In the genomic region with DNA sequence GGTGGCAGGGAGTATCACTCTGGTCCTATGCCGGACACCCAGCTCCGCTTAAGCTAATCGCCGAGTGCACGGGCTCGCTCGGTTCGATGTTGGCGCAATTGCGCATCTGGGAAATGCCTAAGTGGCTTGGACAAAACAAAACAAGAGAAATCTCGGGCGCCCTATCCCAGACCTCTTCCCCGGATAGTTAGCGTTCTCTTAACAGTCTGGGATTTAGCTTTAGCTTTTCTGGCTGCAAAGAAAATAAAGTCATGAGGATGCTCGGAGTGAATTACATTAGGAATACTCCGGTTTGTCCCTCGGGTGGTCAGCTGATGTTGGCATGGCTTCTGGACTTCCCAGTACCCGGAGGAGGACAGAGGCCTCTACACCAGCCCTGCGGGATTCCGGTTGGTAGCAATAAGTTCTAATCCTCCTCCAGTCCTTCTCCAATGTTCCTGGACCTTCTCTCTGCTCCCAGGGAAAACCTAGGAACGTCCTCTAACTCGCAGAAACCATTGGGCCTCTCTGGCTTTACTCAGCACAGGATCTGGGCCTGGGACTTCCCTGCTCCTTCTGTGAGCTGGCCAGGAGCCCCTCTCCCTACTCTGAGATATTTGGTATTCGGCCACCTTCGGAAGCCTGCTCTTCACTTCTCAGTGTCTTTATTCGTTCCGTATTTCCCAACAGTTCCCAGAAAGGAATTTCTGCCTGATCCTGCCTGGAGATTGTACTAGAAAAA, we compare ENCODE assay signal across 9 mouse cellular contexts. TPM values are rescaled to one million over a fixed set of nuclear protein-coding genes. Genes with fewer than 3 reads are reported as not detected.
DNase-seq lines count a peak whose midpoint lies in the region; ATAC-seq lines count a peak whose summit lies in the region.
"Had no signal": no experiment of that assay in that cellular context is flagged by ENCODE, and none has a peak within 500 bp of the region (broad histone marks: within the 10 kb centered on the region; RNA-seq: fewer than 3 reads in every experiment).

No protein-coding gene starts in this region.

- H3K27me3 ChIP-seq in lung, embryonic 16.5 days (ENCODE audit: control insufficient read depth, insufficient read depth, low read depth, low read length): peaks cover 100% of the 10 kb centered on the region
- peaks cover 75% of the 10 kb centered on the region for H3K27me3 ChIP-seq in heart, embryonic 15.5 days
- H3K27me3 ChIP-seq in intestine, embryonic 15.5 days (replicated peaks): peaks cover 99% of the 10 kb centered on the region
- H3K27me3 ChIP-seq in neural tube, embryonic 15.5 days (replicated peaks): peaks cover 100% of the 10 kb centered on the region

- H3K9ac ChIP-seq in lung, embryonic 16.5 days (ENCODE audit: low read length): no peak overlapping the region
- peak overlapping the region; percentile 88 for H3K9ac ChIP-seq in heart, embryonic 15.5 days
- H3K9ac ChIP-seq in intestine, embryonic 15.5 days: no peak overlapping the region
- no peak overlapping the region for H3K9ac ChIP-seq in neural tube, embryonic 15.5 days (replicated peaks)

- intact Hi-C loops in left cerebral cortex, postnatal 36 days (cut with DNase I): no loop called here

- no peak for DNase-seq in lung, adult 18-20 months
- DNase-seq in left cerebral cortex, postnatal 36 days (ENCODE audit: low spot score in 2 of 2): no peak
- no peak for DNase-seq in gastrocnemius, postnatal 25 days

- H3K4me1 ChIP-seq in lung, embryonic 16.5 days (replicated peaks; ENCODE audit: control insufficient read depth, insufficient read depth, low read length): peaks cover 12% of the 10 kb centered on the region
- H3K4me1 ChIP-seq in heart, embryonic 15.5 days (replicated peaks): peaks cover 22% of the 10 kb centered on the region
- H3K4me1 ChIP-seq in intestine, embryonic 15.5 days (replicated peaks): peaks cover 19% of the 10 kb centered on the region
- H3K4me1 ChIP-seq in neural tube, embryonic 15.5 days: peaks cover 11% of the 10 kb centered on the region

- ATAC-seq in lung, embryonic 16.5 days (ENCODE audit: low read depth): no peak
- ATAC-seq in heart, embryonic 15.5 days (replicated peaks; ENCODE audit: insufficient number of reproducible peaks, insufficient read depth, low FRiP score, low read depth): no peak
- ATAC-seq in intestine, embryonic 15.5 days: no peak
- ATAC-seq in neural tube, embryonic 15.5 days (ENCODE audit: low FRiP score): no peak

- H3K9me3 ChIP-seq in lung, embryonic 16.5 days (ENCODE audit: control insufficient read depth, low read length): no peaks in the 10 kb centered on the region
- H3K9me3 ChIP-seq in heart, embryonic 15.5 days (replicated peaks): no peaks in the 10 kb centered on the region
- no peaks in the 10 kb centered on the region for H3K9me3 ChIP-seq in intestine, embryonic 15.5 days
- H3K9me3 ChIP-seq in neural tube, embryonic 15.5 days (replicated peaks): no peaks in the 10 kb centered on the region

- peak overlapping the region; percentile 20 for H3K4me3 ChIP-seq in lung, embryonic 16.5 days (ENCODE audit: low read length)
- H3K4me3 ChIP-seq in heart, embryonic 15.5 days: peak overlapping the region; percentile 73
- H3K4me3 ChIP-seq in intestine, embryonic 15.5 days (replicated peaks): peak overlapping the region; percentile 21
- peak overlapping the region; percentile 20 for H3K4me3 ChIP-seq in neural tube, embryonic 15.5 days (replicated peaks)

- H3K27ac ChIP-seq in lung, embryonic 16.5 days (ENCODE audit: low read length): no peak overlapping the region
- H3K27ac ChIP-seq in heart, embryonic 15.5 days: peak overlapping the region; percentile 93
- H3K27ac ChIP-seq in intestine, embryonic 15.5 days: no peak overlapping the region
- H3K27ac ChIP-seq in neural tube, embryonic 15.5 days (replicated peaks): no peak overlapping the region

- WGBS in lung, embryonic 16.5 days: 7% methylated on average over 26 of the region's 26 CpGs
- WGBS in heart, embryonic 15.5 days: 5% methylated on average over 26 of the region's 26 CpGs
- 2% methylated on average over 26 of the region's 26 CpGs for WGBS in intestine, embryonic 15.5 days
- WGBS in neural tube, embryonic 15.5 days: 2% methylated on average over 26 of the region's 26 CpGs

- H3K36me3 ChIP-seq in lung, embryonic 16.5 days (ENCODE audit: control insufficient read depth, insufficient read depth, low read length): no peaks in the 10 kb centered on the region
- no peaks in the 10 kb centered on the region for H3K36me3 ChIP-seq in heart, embryonic 15.5 days
- H3K36me3 ChIP-seq in intestine, embryonic 15.5 days: no peaks in the 10 kb centered on the region
- H3K36me3 ChIP-seq in neural tube, embryonic 15.5 days: no peaks in the 10 kb centered on the region

- peak overlapping the region; percentile 24; the same call in 1 of the 2 replicates for H3K4me2 ChIP-seq in lung, embryonic 16.5 days (ENCODE audit: low read depth, low read length)
- peak overlapping the region; percentile 64 for H3K4me2 ChIP-seq in heart, embryonic 15.5 days
- peak overlapping the region; percentile 47 for H3K4me2 ChIP-seq in intestine, embryonic 15.5 days (replicated peaks)
- peak overlapping the region; percentile 40 for H3K4me2 ChIP-seq in neural tube, embryonic 15.5 days

RNA-seq across cellular contexts. Expression of a gene that starts 4.9 kb away (rescaled TPM):
- 1.6 and 2.9 TPM in 2 replicates for polyA plus RNA-seq in lung, embryonic 16.5 days (2015; fragmentation: Nextera tagmentation; extraction: Ambion mirVana)
- 131 and 147 TPM in 2 replicates for polyA plus RNA-seq in heart, embryonic 15.5 days (2015; fragmentation: Nextera tagmentation; extraction: Ambion mirVana)
- polyA plus RNA-seq in intestine, embryonic 15.5 days (2015; fragmentation: Nextera tagmentation; extraction: Ambion mirVana): 0.14 TPM in 1 of 2 replicates, not detected in the other
- 0.13 TPM in 1 of 2 replicates, not detected in the other for polyA plus RNA-seq in neural tube, embryonic 15.5 days (2015; fragmentation: Nextera tagmentation; extraction: Ambion mirVana)
- not detected for total RNA-seq in left cerebral cortex, postnatal 36 days (2021)
- total RNA-seq in gastrocnemius, postnatal 25 days (2021): not detected
- total RNA-seq: layer of hippocampus, postnatal 25 days had no signal
- polyA plus RNA-seq: frontal cortex, adult 2 months had no signal

RNA-seq across cellular contexts. Expression of a gene that starts 59.0 kb away (rescaled TPM):
- polyA plus RNA-seq in lung, embryonic 16.5 days (2015; fragmentation: Nextera tagmentation; extraction: Ambion mirVana): 45.2 and 47.7 TPM in 2 replicates
- polyA plus RNA-seq in heart, embryonic 15.5 days (2015; fragmentation: Nextera tagmentation; extraction: Ambion mirVana): 51.6 and 53.3 TPM in 2 replicates
- 48.7 and 50.1 TPM in 2 replicates for polyA plus RNA-seq in intestine, embryonic 15.5 days (2015; fragmentation: Nextera tagmentation; extraction: Ambion mirVana)
- polyA plus RNA-seq in neural tube, embryonic 15.5 days (2015; fragmentation: Nextera tagmentation; extraction: Ambion mirVana): 54.5 and 57.7 TPM in 2 replicates
- 10 to 100 TPM; 33.9 to 34.8 TPM for total RNA-seq in left cerebral cortex, postnatal 36 days (2021)
- 10 to 100 TPM; 20.6 to 23.7 TPM for total RNA-seq in gastrocnemius, postnatal 25 days (2021)

Comparison
In these comparisons a context has a peak if more than half of its experiments do, and no peak if none do; other contexts are left out.
1. H3K4me3 ChIP-seq: peak in every context shown above with its lines; median percentile 73 in heart, embryonic 15.5 days; 21 in intestine, embryonic 15.5 days; 20 in lung, embryonic 16.5 days; 20 in neural tube, embryonic 15.5 days.
2. RNA of a gene that starts 4.9 kb away (polyA plus RNA-seq): 131 to 147 TPM in heart, embryonic 15.5 days; 1.6 to 2.9 TPM in lung, embryonic 16.5 days, 0.14 TPM in intestine, embryonic 15.5 days and 0.13 TPM in neural tube, embryonic 15.5 days; every median in the first group is over 10 times any median in the second.
3. Peak in every context shown above with its lines, with median percentiles within 50 percentile points of each other: H3K4me2 ChIP-seq.